Mouse (Mus musculus) bone marrow macrophage, adult 2 months (primary cell): ENCODE results near the gene 5730596B20Rik.

Experiments
- CTCF ChIP-seq: IDR thresholded peaks from 2 replicates; pipeline ENCODE4 v1.5.1; 2012; ENCODE audit warnings: low read depth, mild to moderate bottlenecking, low read length, moderate library complexity
- POLR2A ChIP-seq: IDR thresholded peaks from 2 replicates; pipeline ENCODE4 v1.6.1; 2012; ENCODE audit warnings: mild to moderate bottlenecking, low read depth, low read length, borderline replicate concordance

DNA sequence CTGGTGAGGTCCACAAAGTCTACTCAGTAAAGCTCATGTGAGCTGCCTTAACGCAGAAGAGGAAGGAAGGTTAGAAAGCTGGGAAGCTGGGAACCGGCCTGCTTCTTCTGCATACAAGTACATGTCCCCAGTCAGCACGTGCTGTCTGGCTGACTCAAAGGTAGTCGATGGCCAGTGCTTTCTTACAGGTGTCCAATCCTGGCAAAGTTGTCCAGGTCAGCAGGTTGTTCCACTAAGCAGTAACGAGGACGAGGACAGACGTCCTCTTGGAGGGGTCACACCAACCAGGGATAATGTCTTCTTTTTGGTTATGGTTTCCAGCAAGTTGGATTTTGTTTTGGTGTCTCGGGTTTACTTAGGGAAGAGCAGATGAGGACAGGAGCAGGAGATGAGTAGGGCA lies 12.6 kb downstream of the 5730596B20Rik start:
- no peak for TF ChIP-seq CTCF
- TF ChIP-seq POLR2A: no peak
